Mouse (Mus musculus) heart, embryonic 16.5 days (tissue): ENCODE results near the gene Prdx3. TPM values are rescaled to one million over a fixed set of nuclear protein-coding genes. Genes with fewer than 3 reads are reported as not detected.
"Not testable (repeated sequence)": the region's sequence is repeated elsewhere in the genome, so short reads cannot be mapped to it uniquely, and the experiment has no call there.

Experiments
- ATAC-seq: fragments of 200-750 bp; cut with Nextera tagmentation; replicated peaks from 2 replicates; pipeline ENCODE4 v1.8.0; 2017; ENCODE audit warnings: moderate number of reproducible peaks; ENCODE audit not compliant: insufficient read depth, low FRiP score; ENCODE audit errors: extremely low read depth
- H3K27ac ChIP-seq: fragments of 300-500 bp; sonication (generic); 2 replicates; pipeline ENCODE4 v1.5.1; 2014; ENCODE audit warnings: mild to moderate bottlenecking, low read length, control low read depth, moderate library complexity
- H3K27me3 ChIP-seq: fragments of 300-500 bp; sonication (generic); 2 replicates; pipeline ENCODE4 v1.6.1; 2014; ENCODE audit warnings: low read length, mixed read lengths; ENCODE audit not compliant: control insufficient read depth, insufficient read depth
- H3K36me3 ChIP-seq: fragments of 300-500 bp; sonication (generic); 2 replicates; pipeline ENCODE4 v1.6.1; 2014; ENCODE audit not compliant: control insufficient read depth, insufficient read depth
- H3K4me1 ChIP-seq: fragments of 300-500 bp; sonication (generic); 2 replicates; pipeline ENCODE4 v1.6.1; 2014; ENCODE audit warnings: low read length, mixed read lengths; ENCODE audit not compliant: control insufficient read depth, insufficient read depth
- H3K4me2 ChIP-seq: fragments of 300-500 bp; sonication (generic); 2 replicates; pipeline ENCODE4 v1.6.1; 2014; ENCODE audit warnings: low read depth, mild to moderate bottlenecking, control low read depth, low read length
- H3K4me3 ChIP-seq: fragments of 300-500 bp; sonication (generic); 2 replicates; pipeline ENCODE4 v1.5.1; 2014; ENCODE audit warnings: mild to moderate bottlenecking, control low read depth, low read length
- H3K9ac ChIP-seq: fragments of 300-500 bp; sonication (generic); 2 replicates; pipeline ENCODE4 v1.6.1; 2014; ENCODE audit warnings: low read length, control low read depth
- H3K9me3 ChIP-seq: fragments of 300-500 bp; sonication (generic); replicated peaks from 2 replicates; pipeline ENCODE4 v1.6.1; 2016; ENCODE audit warnings: low read length; ENCODE audit not compliant: control insufficient read depth
- WGBS: fragments of 180-500 bp; shearing (Covaris S2); extraction: QIAGEN DNeasy Blood & Tissue Kit; methylation state at CpG from one replicate; pipeline ENCODE4 v1.1.7; 2014; 5-methylcytosine and 5-hydroxymethylcytosine counted together
- polyA plus RNA-seq: library from polyadenylated mRNA; unstranded; fragments of >200 nt; fragmentation: Nextera tagmentation; extraction: Ambion mirVana; gene quantifications from 2 replicates; pipeline ENCODE4 v1.2.1, GENCODE M21; 2015

Prdx3 gene
- polyA plus RNA-seq, 1 experiment from 2014 or later: 217 TPM

- Histone ChIP-seq H3K9ac (peak overlapping the region; percentile 78), H3K4me3 (peak overlapping the region; percentile 68), H3K27me3 (no peaks in the 10 kb centered on the region), H3K9me3 (no peaks in the 10 kb centered on the region), H3K4me1 (peaks cover 13% of the 10 kb centered on the region), H3K27ac (peak overlapping the region; percentile 79), H3K4me2 (peak overlapping the region; percentile 65), H3K36me3 (peaks cover 17% of the 10 kb centered on the region)
- WGBS: 21% methylated on average over 4 of the region's 4 CpGs
- no peak for ATAC-seq
Measured at GRCm38 (mm10) chr19:60873501-60873900, 855 bp downstream of the Prdx3 start.

- no peak overlapping the region for H3K9ac ChIP-seq
- 16% methylated on average over 1 of the region's 1 CpGs for WGBS
- no peak for ATAC-seq
- no peak overlapping the region for H3K27ac ChIP-seq
- no peak overlapping the region for H3K4me2 ChIP-seq
- no peak overlapping the region for H3K4me3 ChIP-seq
- H3K36me3 ChIP-seq: peaks cover 24% of the 10 kb centered on the region
- peaks cover 13% of the 10 kb centered on the region for H3K4me1 ChIP-seq
- no peaks in the 10 kb centered on the region for H3K9me3 ChIP-seq
- no peaks in the 10 kb centered on the region for H3K27me3 ChIP-seq
Measured at GRCm38 (mm10) chr19:60872272-60872671, 2.1 kb downstream of the Prdx3 start.

- 88% methylated on average over 5 of the region's 5 CpGs for WGBS
- no peak for ATAC-seq
- H3K36me3 ChIP-seq: peaks cover 28% of the 10 kb centered on the region
- no peak overlapping the region for H3K4me3 ChIP-seq
- peaks cover 13% of the 10 kb centered on the region for H3K4me1 ChIP-seq
- no peak overlapping the region for H3K4me2 ChIP-seq
- H3K27me3 ChIP-seq: no peaks in the 10 kb centered on the region
- no peak overlapping the region for H3K27ac ChIP-seq
- no peak overlapping the region for H3K9ac ChIP-seq
- no peaks in the 10 kb centered on the region for H3K9me3 ChIP-seq
Measured at GRCm38 (mm10) chr19:60871366-60871765, 3.0 kb downstream of the Prdx3 start.

- H3K27ac ChIP-seq: no peak overlapping the region
- 79% methylated on average over 1 of the region's 1 CpGs for WGBS
- no peaks in the 10 kb centered on the region for H3K27me3 ChIP-seq
- H3K9me3 ChIP-seq: no peaks in the 10 kb centered on the region
- H3K36me3 ChIP-seq: peaks cover 28% of the 10 kb centered on the region
- no peak for ATAC-seq
- peaks cover 13% of the 10 kb centered on the region for H3K4me1 ChIP-seq
- no peak overlapping the region for H3K4me3 ChIP-seq
- H3K9ac ChIP-seq: no peak overlapping the region
- no peak overlapping the region for H3K4me2 ChIP-seq
Measured at GRCm38 (mm10) chr19:60870489-60870888, 3.9 kb downstream of the Prdx3 start.

- not testable (repeated sequence) for H3K9me3 ChIP-seq, H3K4me1 ChIP-seq, H3K4me2 ChIP-seq, ATAC-seq, H3K4me3 ChIP-seq, H3K9ac ChIP-seq, H3K27ac ChIP-seq, H3K27me3 ChIP-seq
- WGBS: 96% methylated on average over 4 of the region's 4 CpGs
- peaks cover 36% of the 10 kb centered on the region for H3K36me3 ChIP-seq
Measured at GRCm38 (mm10) chr19:60866169-60866568, 8.2 kb downstream of the Prdx3 start.

- peak; percentile 99 for ATAC-seq
- H3K36me3 ChIP-seq: peaks cover 13% of the 10 kb centered on the region
- H3K9ac ChIP-seq: peak within 1 kb of the TSS; percentile 78
- WGBS: 4% methylated on average over 30 of the region's 30 CpGs
- no peaks in the 10 kb centered on the region; the same call in 1 of the 2 replicates for H3K4me1 ChIP-seq
- H3K27ac ChIP-seq: peak within 1 kb of the TSS; percentile 80
- peak within 1 kb of the TSS; percentile 78 for H3K4me3 ChIP-seq
- no peaks in the 10 kb centered on the region for H3K9me3 ChIP-seq
- no peaks in the 10 kb centered on the region for H3K27me3 ChIP-seq
- H3K4me2 ChIP-seq: peak within 1 kb of the TSS; percentile 82
Measured at GRCm38 (mm10) chr19:60860868-60861700, 13.3 kb downstream of the Prdx3 start, which contains the start of gene Sfxn4. Gene Sfxn4, minus strand, starts transcription at chr19:60861479.

GRCm38 (mm10) chr19:60845731-60846130 is 28.6 kb downstream of the Prdx3 start:
- H3K9me3 ChIP-seq: no peaks in the 10 kb centered on the region
- H3K4me2 ChIP-seq: no peak overlapping the region

GRCm38 (mm10) chr19:60843324-60843723 is 31.0 kb downstream of the Prdx3 start:
- Histone ChIP-seq H3K27me3 (no peaks in the 10 kb centered on the region), H3K4me1 (0 out of 2 replicates have a peak, but pooled peaks cover under 1% of the 10 kb centered on the region), H3K27ac (no peak overlapping the region), H3K36me3 (peaks cover 3% of the 10 kb centered on the region; the same call in 1 of the 2 replicates), H3K9ac (no peak overlapping the region), H3K4me2 (no peak overlapping the region), H3K9me3 (no peaks in the 10 kb centered on the region), H3K4me3 (no peak overlapping the region)
- ATAC-seq: no peak

More at GRCm38 (mm10) chr19:60845731-60846130, 28.6 kb downstream of the Prdx3 start:
- no peak overlapping the region for H3K4me3 ChIP-seq
- peaks cover 4% of the 10 kb centered on the region for H3K36me3 ChIP-seq
- no peak overlapping the region for H3K27ac ChIP-seq
- no peaks in the 10 kb centered on the region for H3K4me1 ChIP-seq
- no peak for ATAC-seq
- H3K27me3 ChIP-seq: no peaks in the 10 kb centered on the region
- no peak overlapping the region for H3K9ac ChIP-seq

GRCm38 (mm10) chr19:60837747-60838146 is 36.6 kb downstream of the Prdx3 start:
- no peaks in the 10 kb centered on the region for H3K27me3 ChIP-seq
- H3K36me3 ChIP-seq: peaks cover 28% of the 10 kb centered on the region
- no peak overlapping the region for H3K4me2 ChIP-seq
- no peak overlapping the region for H3K27ac ChIP-seq
- 26% methylated on average over 1 of the region's 1 CpGs for WGBS
- 0 out of 2 replicates have a peak, but pooled peaks cover 2% of the 10 kb centered on the region for H3K4me1 ChIP-seq
- no peak overlapping the region for H3K9ac ChIP-seq
- H3K4me3 ChIP-seq: no peak overlapping the region
- H3K9me3 ChIP-seq: no peaks in the 10 kb centered on the region
- no peak; the same call in 1 of the 2 replicates for ATAC-seq
